Mouse (Mus musculus) limb, embryonic 13.5 days (tissue): ENCODE data around the gene C1d. TPM values are rescaled to one million over a fixed set of nuclear protein-coding genes. Genes with fewer than 3 reads are reported as not detected.

ENCODE experiments used
- ATAC-seq: fragments of 200-750 bp; cut with Nextera tagmentation; 2 replicates; pipeline ENCODE4 v1.8.0; 2017; ENCODE audit warnings: low read depth, moderate number of reproducible peaks, moderate TSS enrichment; ENCODE audit not compliant: low FRiP score
- H3K27ac ChIP-seq: fragments of 300-500 bp; sonication (generic); 2 replicates; pipeline ENCODE4 v1.5.1; 2015; ENCODE audit warnings: inconsistent platforms, mild to moderate bottlenecking, moderate library complexity
- H3K27me3 ChIP-seq: fragments of 300-500 bp; sonication (generic); 2 replicates; pipeline ENCODE4 v1.6.1; 2015; ENCODE audit warnings: mild to moderate bottlenecking, inconsistent platforms
- H3K36me3 ChIP-seq: fragments of 300-500 bp; sonication (generic); 2 replicates; pipeline ENCODE4 v1.6.1; 2015; ENCODE audit warnings: inconsistent platforms, mild to moderate bottlenecking, moderate library complexity
- H3K4me1 ChIP-seq: fragments of 300-500 bp; sonication (generic); 2 replicates; pipeline ENCODE4 v1.6.1; 2015; ENCODE audit warnings: inconsistent platforms
- H3K4me2 ChIP-seq: fragments of 300-500 bp; sonication (generic); replicated peaks from 2 replicates; pipeline ENCODE4 v1.6.1; 2015; ENCODE audit warnings: inconsistent platforms, mild to moderate bottlenecking, moderate library complexity
- H3K4me3 ChIP-seq: fragments of 300-500 bp; sonication (generic); 2 replicates; pipeline ENCODE4 v1.5.1; 2015; ENCODE audit warnings: moderate library complexity, mild to moderate bottlenecking, inconsistent platforms
- H3K9ac ChIP-seq: fragments of 300-500 bp; sonication (generic); 2 replicates; pipeline ENCODE4 v1.6.1; 2015; ENCODE audit warnings: mild to moderate bottlenecking, inconsistent platforms
- H3K9me3 ChIP-seq: fragments of 300-500 bp; sonication (generic); 2 replicates; pipeline ENCODE4 v1.6.1; 2016; ENCODE audit warnings: inconsistent platforms
- WGBS: fragments of 180-500 bp; shearing (Covaris S2); methylation state at CpG from one replicate; pipeline ENCODE4 v1.1.7; 2015; 5-methylcytosine and 5-hydroxymethylcytosine counted together
- polyA plus RNA-seq: library from polyadenylated mRNA; unstranded; fragments of >200 nt; fragmentation: Nextera tagmentation; extraction: Ambion mirVana; gene quantifications from 2 replicates; pipeline ENCODE4 v1.2.1, GENCODE M21; 2015

Gene C1d
- polyA plus RNA-seq, 1 experiment from 2014 or later: 119 TPM

DNA sequence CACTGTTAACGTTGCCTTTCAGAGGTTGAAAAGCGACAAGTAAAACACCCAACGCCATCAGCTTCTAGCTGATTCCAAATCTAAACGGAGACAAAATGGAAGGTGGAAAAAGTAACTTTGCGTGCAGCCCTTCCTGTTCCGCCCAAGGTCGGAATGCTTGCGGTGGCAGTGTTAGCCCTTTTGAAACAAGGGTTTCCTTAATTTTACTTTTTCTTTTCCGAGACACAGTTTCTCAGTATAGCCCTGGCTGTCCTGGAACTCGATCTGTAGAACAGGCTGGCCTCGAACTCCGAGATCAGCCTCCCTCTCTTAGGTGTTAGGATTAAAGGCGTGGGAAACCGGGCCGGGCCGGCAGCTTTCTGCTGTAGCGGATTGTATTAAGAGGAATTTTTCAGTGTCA is 482 bp downstream of the C1d start:
- H3K4me2 ChIP-seq: peak overlapping the region; percentile 74
- H3K4me3 ChIP-seq: peak overlapping the region; percentile 79
- under 1% methylated on average over 17 of the region's 17 CpGs for WGBS
- peaks cover 7% of the 10 kb centered on the region for H3K4me1 ChIP-seq
- peak; percentile 37; the same call in 1 of the 2 replicates for ATAC-seq
- H3K27ac ChIP-seq: peak overlapping the region; percentile 85
- peak overlapping the region; percentile 87 for H3K9ac ChIP-seq
- no peaks in the 10 kb centered on the region for H3K9me3 ChIP-seq
- 0 out of 2 replicates have a peak, but pooled peaks cover 2% of the 10 kb centered on the region for H3K27me3 ChIP-seq
- no peaks in the 10 kb centered on the region for H3K36me3 ChIP-seq

DNA sequence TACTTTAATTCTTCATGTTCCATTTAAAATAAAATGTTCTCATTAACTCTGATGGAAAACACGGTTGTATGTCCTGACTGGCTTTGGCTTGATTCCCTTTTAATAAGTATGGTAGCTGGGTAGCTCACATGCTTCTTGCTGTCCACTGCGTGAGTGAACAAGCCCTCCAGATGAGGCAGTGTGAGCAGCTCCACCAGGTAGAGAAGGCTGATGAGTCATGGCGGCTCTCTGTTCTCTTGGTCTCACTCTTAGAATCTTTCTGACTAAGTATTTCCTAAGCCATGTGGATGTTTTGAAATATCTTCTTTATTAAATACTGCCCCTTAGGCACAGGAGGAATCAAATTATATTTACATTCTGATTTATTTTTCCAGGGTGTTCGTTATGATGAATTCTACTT is 9.8 kb downstream of the C1d start:
- Histone ChIP-seq H3K27me3 (no peaks in the 10 kb centered on the region), H3K27ac (no peak overlapping the region), H3K9me3 (no peaks in the 10 kb centered on the region), H3K4me3 (no peak overlapping the region), H3K4me1 (no peaks in the 10 kb centered on the region), H3K4me2 (no peak overlapping the region), H3K9ac (no peak overlapping the region), H3K36me3 (peaks cover 16% of the 10 kb centered on the region)
- ATAC-seq: no peak
- WGBS: 88% methylated on average over 4 of the region's 4 CpGs

DNA sequence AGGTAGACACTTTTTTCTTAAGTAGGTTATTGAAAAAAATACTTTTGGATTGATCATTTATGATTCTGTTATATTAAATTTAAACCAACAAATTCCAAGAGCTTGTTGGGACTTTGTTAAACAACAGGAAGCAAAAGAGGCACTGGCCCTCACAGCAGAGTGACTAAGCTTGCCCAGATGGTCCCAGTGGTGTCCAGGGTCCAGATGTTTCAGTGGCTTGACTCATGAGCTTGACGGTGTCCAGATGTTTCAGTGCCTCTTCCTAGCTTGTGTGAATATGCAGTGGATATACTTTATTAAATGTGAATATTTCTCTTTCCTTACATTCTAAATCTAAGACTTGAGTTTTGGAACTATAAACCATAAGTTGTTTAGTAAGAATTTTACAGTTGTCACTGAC is 11.4 kb downstream of the C1d start:
- Histone ChIP-seq H3K9me3 (no peaks in the 10 kb centered on the region), H3K4me3 (no peak overlapping the region), H3K27me3 (no peaks in the 10 kb centered on the region), H3K27ac (no peak overlapping the region), H3K4me1 (no peaks in the 10 kb centered on the region), H3K36me3 (peaks cover 16% of the 10 kb centered on the region), H3K4me2 (no peak overlapping the region), H3K9ac (no peak overlapping the region)
- ATAC-seq: no peak
- 50% methylated on average over 1 of the region's 1 CpGs for WGBS

DNA sequence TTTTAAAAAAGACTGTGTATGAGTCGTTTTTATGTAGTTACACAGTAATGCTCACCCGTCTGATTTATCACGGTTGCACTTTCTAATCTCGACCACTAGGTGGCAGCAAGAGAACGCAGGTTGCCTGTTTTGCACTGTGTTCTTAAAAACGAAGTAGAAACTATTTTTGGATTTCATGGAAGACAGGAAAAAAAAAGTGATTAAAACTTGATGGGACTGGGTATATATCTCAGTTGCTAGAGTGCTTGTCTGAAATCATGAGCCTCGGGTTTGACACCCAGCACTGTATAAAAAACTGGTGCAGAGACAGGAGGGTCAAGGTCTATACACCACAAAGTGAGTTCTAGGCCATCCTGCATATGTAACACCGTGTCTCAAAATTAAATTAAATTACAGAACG is 22.6 kb downstream of the C1d start:
- Histone ChIP-seq H3K4me2 (no peak overlapping the region), H3K4me1 (no peaks in the 10 kb centered on the region), H3K4me3 (no peak overlapping the region), H3K27me3 (peaks cover 16% of the 10 kb centered on the region), H3K9me3 (no peaks in the 10 kb centered on the region), H3K9ac (no peak overlapping the region), H3K36me3 (no peaks in the 10 kb centered on the region), H3K27ac (no peak overlapping the region)
- ATAC-seq: peak; percentile 66; the same call in 1 of the 2 replicates
- WGBS: 15% methylated on average over 9 of the region's 9 CpGs

DNA sequence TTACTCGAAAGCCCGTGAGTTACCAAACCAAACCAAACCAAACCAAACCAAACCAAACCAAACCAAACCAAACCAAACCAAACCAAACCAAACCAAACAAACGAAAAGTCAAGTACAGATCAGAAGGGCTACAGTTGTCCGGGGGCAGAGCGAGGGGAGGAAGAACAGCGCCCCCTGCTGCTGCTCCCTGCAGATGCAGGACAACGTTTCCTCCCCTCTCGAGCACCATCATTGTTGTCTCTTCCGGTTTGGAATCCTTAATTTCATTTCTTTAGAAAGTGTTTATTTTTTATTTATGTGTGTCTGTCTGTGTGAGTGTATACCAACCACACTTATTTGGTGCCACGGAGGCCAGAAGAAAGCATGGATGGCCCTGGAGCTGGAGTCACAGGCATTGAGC is 26.7 kb downstream of the C1d start:
- no peaks in the 10 kb centered on the region for H3K9me3 ChIP-seq
- H3K4me3 ChIP-seq: no peak overlapping the region
- H3K27me3 ChIP-seq: peaks cover 4% of the 10 kb centered on the region; the same call in 1 of the 2 replicates
- H3K36me3 ChIP-seq: no peaks in the 10 kb centered on the region
- WGBS: 76% methylated on average over 10 of the region's 10 CpGs
- no peak overlapping the region for H3K27ac ChIP-seq
- no peaks in the 10 kb centered on the region for H3K4me1 ChIP-seq
- no peak for ATAC-seq
- H3K9ac ChIP-seq: no peak overlapping the region
- no peak overlapping the region for H3K4me2 ChIP-seq

DNA sequence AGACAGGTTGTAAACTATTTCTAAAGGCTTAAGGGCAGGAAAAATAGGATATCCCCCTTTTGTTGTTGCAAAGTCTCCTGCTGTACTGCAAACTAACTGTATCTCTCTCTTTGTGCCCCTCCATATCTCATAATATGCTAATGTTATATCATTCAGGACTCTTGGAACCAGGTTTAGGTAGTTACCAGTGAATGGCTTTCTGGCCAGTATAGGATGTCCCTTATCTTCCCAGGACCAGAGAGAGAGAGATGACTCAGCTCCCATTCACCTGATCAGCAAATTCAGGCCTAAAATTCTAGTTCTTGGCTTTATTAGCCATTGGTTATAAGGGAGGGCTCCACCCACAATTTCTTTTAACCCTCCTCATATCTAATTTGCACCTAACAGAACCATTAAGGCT is 31.5 kb downstream of the C1d start:
- Histone ChIP-seq H3K4me1 (no peaks in the 10 kb centered on the region), H3K9me3 (no peaks in the 10 kb centered on the region), H3K4me3 (no peak overlapping the region), H3K27me3 (no peaks in the 10 kb centered on the region), H3K27ac (no peak overlapping the region), H3K4me2 (no peak overlapping the region), H3K9ac (no peak overlapping the region), H3K36me3 (no peaks in the 10 kb centered on the region)
- no peak for ATAC-seq

DNA sequence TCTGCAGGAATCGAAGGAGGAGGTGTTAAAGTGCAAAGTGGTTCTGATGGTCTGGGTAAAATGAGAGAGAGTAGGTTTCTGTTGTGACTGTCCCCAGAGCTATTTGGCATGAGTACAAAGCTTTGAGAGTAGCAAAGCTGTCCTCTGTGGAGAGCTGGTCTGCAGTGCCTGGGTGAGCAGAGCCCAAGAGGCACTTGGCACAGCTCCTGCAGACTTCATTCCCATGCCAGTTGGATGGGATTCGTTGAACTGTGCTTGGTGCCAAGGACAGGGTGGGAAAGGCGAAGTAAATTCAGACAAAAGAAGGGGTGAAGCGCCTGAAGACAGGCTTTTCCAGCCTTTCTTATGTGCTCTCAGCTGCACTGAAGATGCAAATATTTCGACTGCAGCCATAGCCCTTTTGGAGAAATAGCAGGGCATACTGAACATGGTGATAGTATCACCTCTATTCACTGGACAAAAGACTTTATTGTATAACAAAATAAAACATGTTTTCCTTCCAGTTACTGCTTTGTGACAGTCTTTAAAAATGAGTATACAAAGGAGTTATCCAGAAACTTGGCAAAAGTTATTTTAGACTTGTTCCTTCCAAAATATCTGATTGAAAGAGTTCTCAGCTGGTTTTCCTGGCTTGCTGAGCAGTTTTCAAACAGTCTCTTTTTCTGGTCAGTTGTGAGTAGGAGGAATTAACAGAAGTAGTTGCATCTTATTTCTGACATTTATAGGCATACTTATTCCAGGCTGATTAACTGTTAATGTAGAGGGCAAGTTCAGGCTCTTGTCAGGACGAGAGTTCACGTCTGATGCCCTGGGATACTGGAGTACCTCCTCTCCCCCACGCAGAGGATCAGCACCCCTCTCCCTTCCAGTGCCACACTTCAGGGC is 48.9 kb downstream of the C1d start:
- no peaks in the 10 kb centered on the region for H3K4me1 ChIP-seq
- no peak overlapping the region for H3K9ac ChIP-seq
- ATAC-seq: no peak
- no peak overlapping the region for H3K4me2 ChIP-seq
- no peak overlapping the region for H3K4me3 ChIP-seq
- H3K36me3 ChIP-seq: no peaks in the 10 kb centered on the region
- no peaks in the 10 kb centered on the region for H3K27me3 ChIP-seq
- H3K27ac ChIP-seq: no peak overlapping the region
- H3K9me3 ChIP-seq: no peaks in the 10 kb centered on the region
- 69% methylated on average over 8 of the region's 8 CpGs for WGBS

DNA sequence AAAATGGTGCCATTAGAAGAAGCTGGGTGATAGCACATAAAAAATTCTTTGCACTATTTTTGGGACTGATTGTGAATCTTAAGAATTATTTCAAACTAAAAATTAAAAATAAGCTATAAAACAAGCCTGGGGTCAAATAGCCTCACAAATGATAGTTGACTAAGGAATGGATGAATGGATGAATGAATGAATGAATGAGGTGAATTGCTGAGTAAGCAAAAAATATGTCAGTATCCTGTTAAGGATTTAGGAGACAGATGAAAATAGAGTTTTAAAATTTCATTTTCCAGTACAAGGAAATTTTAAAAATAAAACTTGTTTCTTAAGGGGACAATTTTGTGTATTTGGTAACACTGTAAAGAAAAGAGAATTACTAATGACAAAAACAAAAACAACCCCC is 50.1 kb downstream of the C1d start:
- no peak overlapping the region for H3K4me3 ChIP-seq
- no peak for ATAC-seq
- H3K27me3 ChIP-seq: no peaks in the 10 kb centered on the region
- no peak overlapping the region for H3K9ac ChIP-seq
- no peak overlapping the region for H3K27ac ChIP-seq
- no peaks in the 10 kb centered on the region for H3K4me1 ChIP-seq
- H3K9me3 ChIP-seq: no peaks in the 10 kb centered on the region
- H3K36me3 ChIP-seq: no peaks in the 10 kb centered on the region
- H3K4me2 ChIP-seq: no peak overlapping the region

Other genes starting within 250 kb of the C1d start
- 17.2 and 17.4 TPM in 2 replicates for gene Cnrip1, start 206.0 kb upstream of the C1d start, polyA plus RNA-seq
- 3.1 and 3.4 TPM in 2 replicates for gene Plek, start 205.2 kb upstream of the C1d start, polyA plus RNA-seq
- gene Ppp3r1, start 98.3 kb upstream of the C1d start, polyA plus RNA-seq: 95.3 and 96.3 TPM in 2 replicates
- gene Wdr92, start 75.5 kb upstream of the C1d start, polyA plus RNA-seq: 27.5 and 29.2 TPM in 2 replicates
- gene Pno1, start 46.0 kb upstream of the C1d start, polyA plus RNA-seq: 76.7 and 77.1 TPM in 2 replicates